Mouse (Mus musculus) left cerebral cortex, postnatal 25 days (tissue): ENCODE results near the gene 4930415L06Rik. TPM values are rescaled to one million over a fixed set of nuclear protein-coding genes. Genes with fewer than 3 reads are reported as not detected.

ENCODE experiments used
- DNase-seq, 2 experiments: peaks; one replicate each; pipeline ENCODE4 v3.0.0; 2022; ENCODE audit warnings: low spot score in 2 of 2, mixed read lengths in 1 of 2
- intact Hi-C: fragments of 180-260 bp; cut with DNase I; formaldehyde crosslinking; loops from one replicate; pipeline ENCODE4 v1.15.1; 2025
- total RNA-seq, 2 experiments: library from RNA; stranded (reverse); gene quantifications; 2 replicates each; pipeline ENCODE4 v1.2.3; 2021

The 4930415L06Rik gene
- not detected for total RNA-seq

- DNase-seq = no peak
- intact Hi-C loops = no loop called here
Measured at GRCm38 (mm10) chrX:89932752-89933151, at the start of gene 4930415L06Rik. Gene 4930415L06Rik, minus strand, starts transcription at chrX:89932852.

- DNase-seq = no peak
Measured at GRCm38 (mm10) chrX:89978621-89979020, 46.0 kb upstream of the 4930415L06Rik start.

GRCm38 (mm10) chrX:89904871-89905270 lies 27.8 kb downstream of the 4930415L06Rik start:
- intact Hi-C loops = no loop called here
- DNase-seq = no peak

More at GRCm38 (mm10) chrX:89978621-89979020, 46.0 kb upstream of the 4930415L06Rik start:
- intact Hi-C loops = no loop called here

Other genes starting within 250 kb of the 4930415L06Rik start
- gene 4932429P05Rik, start 180.6 kb downstream of the 4930415L06Rik start, total RNA-seq = not detected